Mouse (Mus musculus) CH12.LX (cell line): ENCODE results near the gene Smcp.

Experiments used
- CTCF ChIP-seq, 2 experiments: IDR thresholded peaks in 1 of 2; conservative IDR thresholded peaks in 1 of 2; 2 replicates each; pipeline ENCODE4 v1.5.1; 2011 to 2012; ENCODE audit warnings: low read depth in 2 of 2, low read length in 2 of 2, improper control_type of control experiment in 1 of 2, inconsistent platforms in 1 of 2, mild to moderate bottlenecking in 1 of 2, moderate library complexity in 1 of 2
- ETS1 ChIP-seq: conservative IDR thresholded peaks from 2 replicates; pipeline ENCODE4 v1.6.1; 2012; ENCODE audit warnings: low read depth, mild to moderate bottlenecking, inconsistent platforms, low read length, improper control_type of control experiment, moderate library complexity
- HCFC1 ChIP-seq: IDR thresholded peaks from 2 replicates; pipeline ENCODE4 v1.6.1; 2012; ENCODE audit warnings: low read depth, mild to moderate bottlenecking, inconsistent platforms, low read length, improper control_type of control experiment

GRCm38 (mm10) chr3:92578652-92579413, 10.0 kb downstream of the Smcp start:
- TF ChIP-seq ETS1, result no peak
- no peak for TF ChIP-seq HCFC1
- TF ChIP-seq CTCF (conservative IDR thresholded peaks at IDR 0.05 in 1 of 2, IDR thresholded peaks at IDR 0.05 in 1 of 2; ENCODE audit: low read depth in 2 of 2, low read length in 2 of 2), result no peak
